Mouse (Mus musculus) brown adipose tissue, adult 24 weeks (tissue): ENCODE results near the gene Mia2. TPM values are rescaled to one million over a fixed set of nuclear protein-coding genes. Genes with fewer than 3 reads are reported as not detected.
A peak's percentile ranks its signal among the peaks of the same experiment; 100 is the strongest.

Experiments used
- H3K27ac ChIP-seq: fragments of 200-500 bp; replicated peaks from 2 replicates; pipeline ENCODE4 v1.5.1; 2012; ENCODE audit warnings: low read depth, mild to moderate bottlenecking, low read length
- H3K4me1 ChIP-seq: fragments of 200-500 bp; 2 replicates; pipeline ENCODE4 v1.6.1; 2012; ENCODE audit warnings: low read length, mixed read lengths; ENCODE audit not compliant: control insufficient read depth, insufficient read depth, insufficient read length
- H3K4me3 ChIP-seq: fragments of 200-500 bp; 2 replicates; pipeline ENCODE4 v1.5.1; 2012; ENCODE audit warnings: low read depth, mild to moderate bottlenecking, low read length, moderate library complexity; ENCODE audit not compliant: insufficient read depth
- polyA plus RNA-seq: library from polyadenylated mRNA; stranded (reverse); fragments of >200 nt; gene quantifications from 2 replicates; pipeline ENCODE4 v1.2.4, GENCODE M21; 2012; ENCODE audit not compliant: missing spikeins, insufficient read depth, insufficient read length

Gene Mia2
- polyA plus RNA-seq, 1 experiment = 60.2 TPM

DNA sequence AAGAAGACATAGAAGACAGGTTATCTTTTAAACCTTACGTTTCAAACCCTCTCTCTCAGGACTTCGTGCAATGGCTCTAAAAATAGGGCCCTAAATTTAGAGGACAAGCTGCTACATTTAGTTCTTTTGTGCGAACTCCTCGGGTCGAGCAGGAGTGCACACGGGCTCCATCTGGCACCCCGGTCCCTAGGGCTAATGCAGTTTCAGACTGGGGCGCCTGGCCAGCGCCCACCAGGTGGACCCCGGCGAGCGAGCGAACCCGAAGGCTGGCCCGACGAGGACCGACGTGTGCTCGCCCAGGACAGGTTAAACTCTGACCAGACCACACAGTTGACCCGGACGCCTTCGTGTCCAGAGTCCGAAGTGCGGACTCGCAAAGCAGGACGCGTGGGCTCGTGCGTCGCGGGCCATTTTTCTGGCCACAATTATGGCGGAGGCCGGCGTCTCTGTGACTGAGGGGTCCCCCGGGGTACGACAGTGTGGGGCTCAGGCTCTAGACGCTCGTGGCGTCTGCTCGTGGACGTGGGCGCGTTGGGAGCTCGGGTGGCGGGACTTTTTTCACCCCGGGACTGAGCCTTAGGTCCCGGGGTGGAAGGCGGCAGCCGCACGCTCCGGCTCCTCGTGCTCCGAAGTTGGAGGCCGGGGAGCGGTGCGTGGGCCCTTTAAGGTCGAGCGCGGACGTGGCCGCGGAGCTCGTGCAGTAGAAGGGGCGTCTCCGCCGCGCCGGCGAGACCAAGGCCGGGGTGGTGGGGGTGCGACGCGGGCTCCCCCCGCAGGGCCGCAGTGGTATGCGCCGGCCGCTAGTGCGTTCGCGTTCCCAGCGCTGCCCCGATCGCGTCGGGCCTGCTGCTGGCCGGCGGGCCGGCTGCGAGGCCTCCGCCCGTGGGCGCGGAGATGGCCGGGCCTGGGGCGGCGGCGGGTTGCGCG is 35.3 kb downstream of the Mia2 start:
- Histone ChIP-seq H3K4me1 (peaks cover 9% of the 10 kb centered on the region), H3K4me3 (peak overlapping the region; percentile 88), H3K27ac (peak overlapping the region; percentile 88)

- peak overlapping the region; percentile 88 for H3K4me3 ChIP-seq
- H3K4me1 ChIP-seq = peaks cover 9% of the 10 kb centered on the region
- peak overlapping the region; percentile 35 for H3K27ac ChIP-seq
These were observed 36.0 kb downstream of the Mia2 start for GRCm38 (mm10) chr12:59131578-59131946.

DNA sequence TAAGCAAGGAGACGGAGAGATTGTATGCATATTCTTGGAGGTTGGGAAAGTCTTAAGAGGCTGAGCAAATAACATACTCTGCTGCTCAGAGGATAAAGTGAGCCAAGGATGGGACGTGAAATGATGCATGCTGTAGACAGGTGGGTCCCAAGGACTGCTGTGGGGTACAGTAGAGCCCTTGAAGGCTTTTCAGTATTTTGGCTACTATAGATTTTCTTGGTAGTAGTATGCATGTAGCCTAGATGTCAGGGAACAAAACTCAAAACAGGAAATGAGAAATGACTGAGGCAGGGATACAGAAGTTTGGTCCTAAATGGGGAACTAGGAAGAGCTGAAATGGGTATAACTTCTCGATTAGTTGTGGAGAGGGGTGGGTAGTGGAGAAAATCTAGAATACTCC is 36.9 kb downstream of the Mia2 start:
- Histone ChIP-seq H3K27ac (0 out of 2 replicates have a peak overlapping the region, but pooled peaks have one; percentile 26), H3K4me1 (peaks cover 9% of the 10 kb centered on the region), H3K4me3 (peak overlapping the region; percentile 26)

DNA sequence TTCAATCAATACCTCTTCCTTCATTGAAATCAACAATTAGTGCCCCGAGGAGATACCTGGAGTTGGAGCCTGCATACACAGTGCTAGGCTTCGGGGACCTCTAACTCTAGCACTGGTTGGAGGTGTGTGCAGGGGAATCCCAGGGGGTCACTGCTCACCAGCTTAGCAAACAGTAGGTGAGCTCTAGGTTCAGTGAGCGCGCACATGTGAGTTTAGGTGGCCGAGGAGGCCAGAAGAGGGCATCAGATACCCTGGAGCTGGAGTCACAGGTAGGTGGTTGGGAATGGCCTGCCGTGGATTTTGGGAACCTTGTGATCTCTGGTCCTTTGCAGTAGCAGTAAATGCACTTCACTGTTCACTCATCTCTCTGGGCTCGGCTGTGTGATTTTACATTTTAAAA is 37.3 kb downstream of the Mia2 start:
- no peak overlapping the region for H3K27ac ChIP-seq
- H3K4me3 ChIP-seq = peak overlapping the region; percentile 23
- H3K4me1 ChIP-seq = peaks cover 9% of the 10 kb centered on the region

DNA sequence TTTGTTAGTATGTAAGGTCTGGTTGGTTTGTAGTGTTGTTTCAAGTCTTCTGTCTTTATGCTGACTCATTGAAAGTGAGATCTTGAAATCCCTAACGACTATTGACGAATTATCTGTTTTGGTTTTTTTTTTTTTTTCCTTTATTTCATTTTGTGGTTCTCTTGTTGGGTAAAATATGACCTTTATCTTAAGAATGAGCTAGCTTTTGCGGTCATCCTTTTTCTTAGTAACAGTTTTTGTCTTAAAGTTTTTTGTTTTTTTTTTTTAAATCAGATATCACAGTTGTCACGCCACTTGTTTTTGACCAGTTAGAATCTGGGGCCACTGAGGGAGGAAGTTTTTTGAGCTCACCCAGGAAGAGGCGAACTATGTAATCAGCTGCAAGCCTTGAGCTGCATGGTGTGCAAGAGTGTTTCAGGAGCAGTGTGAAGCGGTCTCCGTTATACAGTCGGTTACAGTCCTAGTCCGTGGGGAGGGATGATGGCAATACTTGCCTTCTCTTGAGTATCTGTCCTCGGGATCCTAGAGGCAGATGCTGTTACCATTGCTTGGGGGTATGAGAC is 37.9 kb downstream of the Mia2 start:
- H3K4me1 ChIP-seq = peaks cover 9% of the 10 kb centered on the region
- no peak overlapping the region for H3K4me3 ChIP-seq
- H3K27ac ChIP-seq = no peak overlapping the region

DNA sequence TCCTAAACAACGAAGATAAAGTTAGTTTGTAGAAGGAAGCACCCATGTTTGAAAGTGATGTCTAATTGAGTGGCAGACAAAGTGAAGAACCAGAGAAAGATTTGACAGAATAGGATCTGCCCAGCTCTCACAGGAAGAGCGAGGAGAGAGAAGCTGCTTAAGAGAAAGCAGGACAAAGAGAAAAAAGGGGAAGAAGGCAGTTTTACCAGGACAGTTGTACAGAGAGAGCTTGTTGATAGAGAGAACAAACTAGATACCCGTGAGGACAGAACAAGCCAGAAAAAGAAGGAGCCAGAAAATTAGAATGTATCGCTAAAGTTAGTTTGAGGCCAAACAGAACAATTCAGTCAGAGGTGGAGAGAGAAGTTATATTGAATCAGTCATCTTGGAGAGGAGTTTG is 39.5 kb downstream of the Mia2 start:
- H3K27ac ChIP-seq = no peak overlapping the region
- peaks cover 7% of the 10 kb centered on the region for H3K4me1 ChIP-seq
- no peak overlapping the region for H3K4me3 ChIP-seq

DNA sequence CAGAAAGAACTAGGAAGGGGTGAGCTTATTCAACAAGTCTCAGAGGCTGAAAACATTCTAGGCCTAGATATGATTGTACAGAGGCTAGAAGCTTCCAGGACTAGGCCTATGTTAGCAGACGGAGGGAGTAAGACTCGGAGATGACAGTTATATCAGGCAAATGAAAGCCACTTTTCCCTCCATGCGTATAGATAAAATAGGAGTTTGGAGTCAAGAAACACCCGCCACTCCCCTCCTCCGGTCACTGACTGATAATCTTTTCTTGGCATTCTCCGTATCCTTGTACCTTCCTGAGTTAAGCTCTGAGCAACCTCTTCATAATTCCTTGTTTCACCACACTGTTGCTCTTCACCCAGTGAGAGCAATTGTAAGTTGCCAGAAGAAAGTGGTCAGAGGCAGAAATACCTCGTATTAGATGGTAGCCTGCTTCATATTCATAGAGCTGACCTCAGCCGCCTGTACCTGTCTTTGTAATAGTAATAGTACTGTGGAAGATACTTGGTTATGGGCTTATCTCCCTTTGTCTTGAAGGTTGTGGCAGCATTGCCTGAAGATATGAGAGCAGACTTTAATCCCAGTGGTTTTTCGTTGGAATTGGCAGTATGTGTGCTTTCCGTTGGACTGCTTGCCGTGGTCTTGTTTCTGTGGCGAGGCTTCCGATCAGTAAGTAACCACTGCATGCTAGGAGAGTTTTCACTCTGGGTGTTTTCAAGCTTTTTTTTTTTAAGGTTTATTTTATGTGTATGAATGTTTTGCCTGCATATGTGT is 40.1 kb downstream of the Mia2 start:
- Histone ChIP-seq H3K27ac (no peak overlapping the region), H3K4me3 (no peak overlapping the region), H3K4me1 (peaks cover 7% of the 10 kb centered on the region)

DNA sequence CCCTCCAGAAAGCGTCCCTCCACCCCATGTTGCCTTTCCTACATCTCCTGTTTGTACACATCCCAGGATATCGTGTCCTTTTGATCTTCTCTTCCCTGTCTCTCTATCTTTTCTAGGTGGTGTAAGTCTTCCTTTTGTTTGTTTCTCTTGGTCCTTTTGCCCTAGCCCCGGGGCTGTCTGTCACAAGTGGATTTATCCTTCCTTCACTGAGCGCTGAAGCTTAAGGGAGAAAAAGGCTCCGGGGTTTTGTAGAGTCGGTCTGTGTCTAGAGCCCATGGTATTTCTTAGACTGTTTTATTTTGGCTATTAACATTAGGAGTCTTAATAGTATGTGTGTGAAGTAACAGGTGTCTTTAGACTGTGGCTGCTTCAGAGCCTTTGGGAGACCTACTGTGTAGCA is 41.4 kb downstream of the Mia2 start:
- Histone ChIP-seq H3K27ac (no peak overlapping the region), H3K4me1 (peaks cover 7% of the 10 kb centered on the region), H3K4me3 (no peak overlapping the region)

GRCm38 (mm10) chr12:59139372-59139771 is 43.8 kb downstream of the Mia2 start:
- Histone ChIP-seq H3K27ac (no peak overlapping the region), H3K4me1 (no peaks in the 10 kb centered on the region), H3K4me3 (no peak overlapping the region)

- no peak overlapping the region for H3K27ac ChIP-seq
- H3K4me3 ChIP-seq = no peak overlapping the region
- H3K4me1 ChIP-seq = no peaks in the 10 kb centered on the region
These were observed 49.5 kb downstream of the Mia2 start for GRCm38 (mm10) chr12:59145130-59145529.

DNA sequence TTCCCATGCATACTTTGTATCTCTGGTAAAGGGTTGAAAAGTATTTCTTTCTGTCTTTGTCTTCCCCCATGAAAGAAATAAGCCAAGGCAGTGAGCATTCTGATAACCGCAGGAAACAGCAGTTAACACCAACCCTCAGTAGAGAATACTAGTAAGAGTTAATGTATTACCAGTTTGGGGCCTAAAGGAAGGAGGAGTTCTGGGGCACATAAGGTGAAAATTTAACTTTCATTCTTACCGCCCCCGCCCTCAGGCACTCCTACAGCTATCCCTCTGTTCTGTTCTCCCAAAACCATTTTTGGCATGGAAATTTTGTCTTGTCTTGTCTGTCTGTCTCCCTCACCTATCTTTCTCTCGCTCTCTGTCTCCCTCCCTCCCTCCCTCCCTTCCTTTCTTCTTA is 54.1 kb downstream of the Mia2 start:
- Histone ChIP-seq H3K27ac (no peak overlapping the region), H3K4me1 (no peaks in the 10 kb centered on the region), H3K4me3 (no peak overlapping the region)

- Histone ChIP-seq H3K4me3 (no peak overlapping the region), H3K4me1 (no peaks in the 10 kb centered on the region), H3K27ac (no peak overlapping the region)
These were observed 65.5 kb downstream of the Mia2 start for GRCm38 (mm10) chr12:59161091-59161490.

DNA sequence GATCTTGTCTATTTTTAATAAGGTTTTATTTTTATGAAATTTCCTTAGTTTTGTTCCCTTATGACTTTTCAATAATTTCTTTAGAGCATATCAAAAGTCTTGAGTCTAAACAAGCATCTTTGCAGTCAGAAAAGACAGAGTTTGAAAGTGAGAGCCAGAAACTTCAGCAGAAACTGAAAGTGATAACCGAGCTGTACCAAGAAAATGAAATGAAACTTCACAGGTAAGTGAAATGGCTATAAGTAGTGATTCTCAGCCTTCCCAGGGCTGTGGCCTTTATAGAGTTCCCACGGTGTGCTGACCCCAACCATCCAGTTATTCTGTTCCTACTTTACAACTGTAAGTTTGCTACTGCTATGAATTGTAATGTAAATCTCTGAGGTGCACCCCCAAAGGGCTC is 67.2 kb downstream of the Mia2 start:
- Histone ChIP-seq H3K4me3 (no peak overlapping the region), H3K27ac (no peak overlapping the region), H3K4me1 (no peaks in the 10 kb centered on the region)

DNA sequence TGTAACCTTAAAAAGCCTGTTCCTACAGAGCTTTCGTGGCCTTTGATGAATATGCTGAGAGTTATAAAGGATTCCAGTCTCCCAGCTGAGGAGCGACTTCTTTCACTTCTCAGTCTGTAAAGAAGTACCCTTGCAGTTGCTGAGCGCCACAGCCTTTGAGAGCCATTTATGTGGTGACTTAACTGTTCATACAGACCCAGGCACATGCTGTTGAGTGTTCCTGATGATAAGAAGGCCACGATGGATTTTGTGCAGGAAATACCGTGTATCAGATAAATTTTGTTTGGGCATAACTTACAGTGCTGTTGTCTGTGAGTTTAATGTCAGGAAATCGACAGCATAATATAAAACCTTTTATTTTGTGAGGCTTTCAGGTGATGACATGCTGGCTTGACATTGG is 68.9 kb downstream of the Mia2 start:
- no peak overlapping the region for H3K27ac ChIP-seq
- no peaks in the 10 kb centered on the region for H3K4me1 ChIP-seq
- H3K4me3 ChIP-seq = no peak overlapping the region

DNA sequence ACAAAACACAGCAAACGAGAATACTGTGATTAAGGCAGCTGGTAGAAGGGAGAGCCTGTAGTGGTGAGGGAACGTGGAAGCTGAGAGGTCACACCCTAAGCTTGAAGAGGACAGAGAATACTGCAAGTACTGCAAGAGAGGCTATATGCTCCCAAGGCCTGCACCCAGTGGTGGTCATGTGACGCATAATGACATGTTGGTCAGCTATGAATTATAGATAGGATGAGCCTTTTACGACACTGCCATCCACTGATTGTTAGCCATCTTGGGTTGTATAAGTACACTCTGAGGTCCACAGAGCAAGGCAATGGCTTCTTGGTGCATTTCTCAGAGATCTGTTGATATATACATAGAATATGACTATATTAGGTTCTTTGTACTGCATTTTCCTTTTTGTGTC is 71.0 kb downstream of the Mia2 start:
- Histone ChIP-seq H3K4me3 (no peak overlapping the region), H3K27ac (no peak overlapping the region), H3K4me1 (no peaks in the 10 kb centered on the region)
